9 mouse cellular contexts compared by ENCODE assay signal in genomic region chr12:113176960-113177725, GRCm38 (mm10).
"Had no signal": no experiment of that assay in that cellular context is flagged by ENCODE, and none has a peak within 500 bp of the region (broad histone marks: within the 10 kb centered on the region; RNA-seq: fewer than 3 reads in every experiment).

No protein-coding gene starts in this region.

- ATAC-seq: midbrain, embryonic 13.5 days had no signal

- H3K4me1 ChIP-seq: limb, embryonic 12.5 days; midbrain, embryonic 13.5 days had no signal

- H3K9ac ChIP-seq: limb, embryonic 12.5 days; liver, embryonic 14.5 days; midbrain, embryonic 13.5 days had no signal

- DNase-seq: kidney, adult 18-20 months; kidney, postnatal 25 days; liver; lung, adult 18-20 months; thymus, adult 18-20 months; thymus, postnatal 14 days had no signal

- H3K4me3 ChIP-seq: limb, embryonic 12.5 days; midbrain, embryonic 13.5 days had no signal

- H3K36me3 ChIP-seq: limb, embryonic 12.5 days; midbrain, embryonic 13.5 days had no signal

- H3K27ac ChIP-seq: limb, embryonic 12.5 days; liver, embryonic 14.5 days; midbrain, embryonic 13.5 days had no signal

- H3K4me2 ChIP-seq: limb, embryonic 12.5 days; midbrain, embryonic 13.5 days had no signal

- H3K27me3 ChIP-seq: limb, embryonic 12.5 days; midbrain, embryonic 13.5 days had no signal

- H3K9me3 ChIP-seq: limb, embryonic 12.5 days; midbrain, embryonic 13.5 days had no signal
